Mouse (Mus musculus): Measurements from ENCODE around the gene Grip2. TPM values are rescaled to one million over a fixed set of nuclear protein-coding genes. Genes with fewer than 3 reads are reported as not detected.

Grip2 gene
- polyA plus RNA-seq (2012), result not detected in 2 replicates

- TF ChIP-seq GATA1 (IDR thresholded peaks at IDR 0.05; ENCODE audit: low read length), result no peak
Observed at GRCm38 (mm10) chr6:91827016-91827570, at the start of gene Grip2. Grip2 (minus strand) TSS chr6:91827250.

- no peak for TF ChIP-seq GATA1 (IDR thresholded peaks at IDR 0.05; ENCODE audit: low read length)
Observed at GRCm38 (mm10) chr6:91872781-91873180, 45.7 kb upstream of the Grip2 start.

DNA sequence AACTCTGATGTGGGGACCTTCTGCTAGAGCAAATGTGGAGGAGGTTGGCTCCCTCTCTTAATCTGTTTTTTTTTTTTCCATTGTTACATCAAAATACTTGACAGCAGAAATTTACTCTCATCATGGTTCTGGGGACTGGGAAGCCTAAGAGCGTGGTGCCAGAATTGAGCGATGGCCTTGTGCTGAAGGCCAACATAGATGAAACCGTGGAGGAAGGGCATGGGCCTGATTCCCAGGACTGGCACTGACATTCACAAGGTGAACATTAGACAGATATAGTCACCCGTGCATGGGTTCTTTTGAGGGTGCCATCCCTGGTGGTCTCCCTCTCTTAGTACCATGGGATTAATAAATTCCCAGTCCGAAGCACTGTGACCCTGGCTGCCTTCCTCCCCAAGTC, 41.0 kb upstream of the Grip2 start:
- no peak for TF ChIP-seq GATA1 (IDR thresholded peaks at IDR 0.05; ENCODE audit: low read length)

- no peak for TF ChIP-seq GATA1 (IDR thresholded peaks at IDR 0.05; ENCODE audit: low read length)
Observed at GRCm38 (mm10) chr6:91865601-91866000, 38.6 kb upstream of the Grip2 start.

DNA sequence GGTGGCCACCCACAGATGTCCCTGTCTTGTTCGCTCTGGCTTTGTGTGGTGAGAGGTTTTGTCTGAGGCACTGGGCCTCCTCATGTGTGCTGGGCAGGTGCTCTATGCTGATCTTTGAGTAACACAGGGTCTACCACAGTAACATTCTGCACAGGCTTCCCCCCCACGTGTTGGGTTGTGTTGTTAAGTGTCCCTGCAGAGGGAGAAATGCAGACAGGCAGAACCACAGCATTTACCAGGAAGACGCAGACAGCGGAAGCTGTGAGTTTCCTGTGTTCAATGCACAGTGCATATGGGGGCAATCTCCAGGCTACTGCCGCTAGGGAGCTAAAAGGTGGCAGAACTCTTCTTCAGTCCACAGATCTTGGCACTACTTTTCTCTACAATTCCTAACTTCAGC, 37.5 kb upstream of the Grip2 start:
- no peak for TF ChIP-seq GATA1 (IDR thresholded peaks at IDR 0.05; ENCODE audit: low read length)

- no peak for TF ChIP-seq GATA1 (IDR thresholded peaks at IDR 0.05; ENCODE audit: low read length)
Observed at GRCm38 (mm10) chr6:91862848-91863247, 35.8 kb upstream of the Grip2 start.

- no peak for TF ChIP-seq GATA1 (IDR thresholded peaks at IDR 0.05; ENCODE audit: low read length)
Observed at GRCm38 (mm10) chr6:91858339-91858738, 31.3 kb upstream of the Grip2 start.

- no peak for TF ChIP-seq GATA1 (IDR thresholded peaks at IDR 0.05; ENCODE audit: low read length)
Observed at GRCm38 (mm10) chr6:91852550-91852949, 25.5 kb upstream of the Grip2 start.

GRCm38 (mm10) chr6:91843628-91844153, 16.6 kb upstream of the Grip2 start:
- no peak for TF ChIP-seq GATA1 (IDR thresholded peaks at IDR 0.05; ENCODE audit: low read length)

GRCm38 (mm10) chr6:91842897-91843627, 16.0 kb upstream of the Grip2 start:
- no peak for TF ChIP-seq GATA1 (IDR thresholded peaks at IDR 0.05; ENCODE audit: low read length)

DNA sequence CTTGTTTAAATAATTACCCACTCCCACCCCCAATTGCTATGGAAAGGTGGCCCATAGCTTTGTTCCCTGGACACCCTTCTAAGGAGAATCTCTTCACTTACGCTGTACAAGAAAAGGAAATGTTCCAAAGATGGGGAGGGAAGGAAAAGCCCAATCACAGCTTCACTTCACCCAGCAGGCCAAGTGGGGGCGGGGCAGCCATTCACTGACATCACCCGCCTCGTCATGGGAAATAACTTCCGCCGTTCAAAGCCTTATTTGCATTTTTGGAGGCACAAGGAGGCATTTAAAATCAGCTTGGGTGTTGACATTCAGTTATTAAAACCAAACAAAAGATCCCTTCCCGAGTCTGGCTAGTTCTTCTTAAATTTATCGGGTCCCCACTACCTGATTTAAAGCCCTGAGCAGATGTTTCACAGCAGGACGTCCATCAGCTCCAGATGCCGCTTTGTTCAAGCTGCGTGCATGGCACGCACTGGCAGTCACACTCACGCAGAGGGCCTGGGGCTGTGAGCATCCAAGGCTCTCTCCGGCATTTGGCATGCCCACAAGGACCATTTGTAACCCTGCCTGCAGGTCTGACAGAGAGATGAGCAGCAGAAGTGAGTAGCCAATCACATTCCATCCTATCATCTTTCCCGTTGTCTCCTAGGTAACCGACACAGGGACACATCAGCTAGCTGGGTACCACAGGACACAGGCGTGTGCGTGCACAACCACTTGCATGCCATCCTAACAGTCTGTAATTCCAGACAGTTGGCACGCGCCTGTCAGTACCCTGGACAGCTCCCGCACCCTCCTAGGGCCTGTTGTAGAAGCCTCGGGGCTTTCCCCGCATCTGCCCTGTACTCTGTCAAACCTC, 12.2 kb upstream of the Grip2 start:
- no peak for TF ChIP-seq GATA1 (IDR thresholded peaks at IDR 0.05; ENCODE audit: low read length)

DNA sequence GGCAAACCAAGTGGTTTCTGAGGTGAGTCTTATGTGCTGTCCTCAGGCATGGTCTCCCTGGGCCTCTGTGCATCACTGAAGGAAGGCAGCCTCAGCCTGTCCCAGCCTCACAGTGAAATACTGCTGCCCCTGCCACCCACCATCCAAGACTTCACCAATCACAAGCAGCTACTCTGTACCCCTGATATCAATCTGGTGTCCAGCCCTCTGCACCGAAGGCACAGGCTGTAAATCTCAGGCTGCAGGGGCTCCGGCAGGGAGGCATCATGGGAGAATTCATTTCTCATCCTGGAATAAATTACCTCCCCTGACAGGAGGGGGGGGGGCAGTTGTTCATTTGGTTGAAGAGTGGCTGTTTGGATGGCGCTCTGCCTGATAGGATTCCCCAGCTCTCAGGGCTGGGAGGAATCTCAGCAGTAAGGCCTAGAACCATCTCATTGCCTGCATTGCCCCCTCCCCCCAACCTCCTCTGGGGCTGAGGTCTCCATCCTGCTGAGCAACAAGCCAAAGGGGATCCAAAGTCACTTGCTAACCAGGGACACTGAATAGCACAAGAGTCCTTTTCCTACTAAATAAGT, 5.9 kb upstream of the Grip2 start:
- TF ChIP-seq GATA1 (IDR thresholded peaks at IDR 0.05; ENCODE audit: low read length), result no peak

DNA sequence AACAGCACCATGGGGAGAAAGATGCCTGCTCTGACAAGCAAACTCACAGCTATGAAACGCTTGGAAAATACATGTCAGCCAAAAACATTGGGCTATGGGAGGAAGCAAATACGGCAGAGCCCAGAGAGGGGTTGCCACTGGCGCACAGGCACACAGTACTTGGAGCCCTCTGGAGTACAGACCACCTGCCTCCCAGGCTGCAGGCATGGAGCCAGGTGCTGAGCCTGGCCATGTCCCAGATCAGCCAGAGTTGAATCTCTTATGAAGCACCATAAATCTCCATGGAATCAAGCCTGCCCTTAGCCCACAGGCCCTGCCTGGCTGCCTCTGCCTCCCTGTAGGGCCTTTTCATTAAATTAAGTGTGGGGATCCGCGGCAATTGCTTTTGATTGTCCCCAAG, 876 bp upstream of the Grip2 start:
- no peak for TF ChIP-seq GATA1 (IDR thresholded peaks at IDR 0.05; ENCODE audit: low read length)

GRCm38 (mm10) chr6:91818271-91818670, 8.8 kb downstream of the Grip2 start:
- no peak for TF ChIP-seq GATA1 (IDR thresholded peaks at IDR 0.05; ENCODE audit: low read length)

DNA sequence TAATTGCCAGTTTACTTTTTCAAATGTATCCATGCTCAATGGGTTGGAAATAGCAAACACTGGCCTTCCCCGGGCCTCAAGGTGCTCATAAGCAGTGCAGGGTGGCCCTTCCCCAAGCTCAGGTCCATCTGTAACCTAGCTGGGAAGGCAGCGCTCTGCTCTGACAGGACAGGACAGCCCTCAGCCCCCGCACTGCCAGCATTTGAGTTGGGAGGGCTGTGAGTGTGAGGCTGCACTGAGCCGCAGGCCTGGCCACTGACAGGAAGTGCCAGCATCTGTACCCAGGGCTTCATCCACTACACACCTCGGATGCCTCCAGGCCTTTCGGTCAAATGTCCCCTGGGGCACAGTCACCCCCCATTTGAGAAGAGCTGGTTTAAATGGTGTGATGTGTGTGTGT, 11.1 kb downstream of the Grip2 start:
- no peak for TF ChIP-seq GATA1 (IDR thresholded peaks at IDR 0.05; ENCODE audit: low read length)

DNA sequence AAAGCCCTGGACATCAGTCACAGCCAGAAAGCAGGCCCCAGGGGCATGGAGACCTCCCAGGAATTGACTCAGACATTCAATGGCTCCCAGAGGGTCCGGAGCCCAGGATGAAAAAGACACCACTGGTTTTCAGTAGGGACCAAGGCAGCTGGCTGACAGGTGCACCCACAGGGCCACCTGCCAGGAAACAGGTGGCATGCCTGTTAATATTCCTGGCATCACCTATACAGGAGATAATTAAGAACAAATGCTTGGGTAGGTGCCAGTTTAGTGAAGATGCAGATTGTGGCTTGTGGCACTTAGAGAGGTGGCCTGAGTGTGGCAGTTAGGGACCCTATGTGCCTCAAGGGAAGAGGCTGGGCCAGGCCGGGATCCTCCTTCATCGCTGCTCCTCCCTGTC, 13.4 kb downstream of the Grip2 start:
- TF ChIP-seq GATA1 (IDR thresholded peaks at IDR 0.05; ENCODE audit: low read length), result no peak
